In genomic region chr17:31693330-31694022, GRCm38 (mm10) we compare ENCODE assay signal across 8 mouse cellular contexts. TPM values are rescaled to one million over a fixed set of nuclear protein-coding genes. Genes with fewer than 3 reads are reported as not detected.
DNase-seq lines count a peak whose midpoint lies in the region; ATAC-seq lines count a peak whose summit lies in the region.

No protein-coding gene starts in this region.

- peaks cover 13% of the 10 kb centered on the region; the same call in 1 of the 2 replicates for H3K4me1 ChIP-seq in intestine, embryonic 14.5 days (replicated peaks; ENCODE audit: control insufficient read depth, insufficient read depth, low read length)

- intact Hi-C loops in gastrocnemius, postnatal 14 days (cut with DNase I; ENCODE audit: low total_unique reads): no loop called here
- intact Hi-C loops in left cerebral cortex, postnatal 10 days (cut with DNase I): loop anchor here (5.0 kb wide), 1 partner anchor 164 kb away; the partner anchor contains the start of gene Sik1

- peak; percentile 88 for DNase-seq in T-cell, adult 2 months (ENCODE audit: low spot score)
- peak; percentile 53 to 78 for DNase-seq in cerebellum, postnatal 4 days (ENCODE audit: low spot score in 2 of 2)
- peak; percentile 83 for DNase-seq in gastrocnemius, postnatal 14 days
- peak; percentile 87 for DNase-seq in intestine, embryonic 14.5 days (ENCODE audit: low spot score)
- DNase-seq in left cerebral cortex, postnatal 10 days (ENCODE audit: extremely low spot score in 1 of 2, low spot score in 2 of 2): peak; percentile 40 to 78
- DNase-seq in right cerebral cortex, postnatal 14 days: peak; percentile 79
- DNase-seq in urinary bladder, postnatal 36 days (ENCODE audit: low spot score in 2 of 2): peak; percentile 74 to 84

- H3K4me3 ChIP-seq in intestine, embryonic 14.5 days (ENCODE audit: low read depth, low read length): no peak overlapping the region; the same call in 1 of the 2 replicates

- no peak overlapping the region for H3K9ac ChIP-seq in intestine, embryonic 14.5 days (ENCODE audit: low read length)

- no peaks in the 10 kb centered on the region for H3K36me3 ChIP-seq in intestine, embryonic 14.5 days (ENCODE audit: control insufficient read depth, insufficient read depth, low read length)

- no peak overlapping the region for H3K27ac ChIP-seq in intestine, embryonic 14.5 days (ENCODE audit: low read depth)

- H3K9me3 ChIP-seq in intestine, embryonic 14.5 days (ENCODE audit: control insufficient read depth, low read length): no peaks in the 10 kb centered on the region

- 5% methylated on average over 20 of the region's 20 CpGs for WGBS in intestine, embryonic 14.5 days

- peak; percentile 81 for ATAC-seq in intestine, embryonic 14.5 days (replicated peaks; ENCODE audit: low FRiP score, low TSS enrichment, low read depth)
- ATAC-seq in megakaryocyte-erythroid progenitor cell, adult 5-6 weeks (replicated peaks; ENCODE audit: low FRiP score, low TSS enrichment, poor library complexity, severe bottlenecking): peak; percentile 80

- no peaks in the 10 kb centered on the region for H3K27me3 ChIP-seq in intestine, embryonic 14.5 days (replicated peaks; ENCODE audit: control insufficient read depth, insufficient read depth, low read length)

- peak overlapping the region; percentile 44 for H3K4me2 ChIP-seq in intestine, embryonic 14.5 days (ENCODE audit: low read length)

RNA-seq across cellular contexts. Expression of gene Cryaa, which starts 15.9 kb away (rescaled TPM):
- total RNA-seq in gastrocnemius, postnatal 14 days (2021): not detected
- polyA plus RNA-seq in intestine, embryonic 14.5 days (2014; fragmentation: Nextera tagmentation; extraction: Ambion mirVana): 0.13 and 0.14 TPM in 2 replicates
- total RNA-seq in left cerebral cortex, postnatal 10 days (2021): 1 to 10 TPM in 1 of 2 experiments, under 1 TPM in 1; 0.85 to 1.2 TPM
- not detected in 2 replicates for total RNA-seq in megakaryocyte-erythroid progenitor cell, adult 5-6 weeks (2014; fragmentation: Nextera tagmentation)
- total RNA-seq in megakaryocyte-erythroid progenitor cell, adult 5-6 weeks (2017): not detected in 2 replicates

RNA-seq across cellular contexts. Expression of gene U2af1, which starts 34.8 kb away (rescaled TPM):
- 10 to 100 TPM; 69.9 to 83.9 TPM for total RNA-seq in gastrocnemius, postnatal 14 days (2021)
- polyA plus RNA-seq in intestine, embryonic 14.5 days (2014; fragmentation: Nextera tagmentation; extraction: Ambion mirVana): 162 and 167 TPM in 2 replicates
- total RNA-seq in left cerebral cortex, postnatal 10 days (2021): 100 to 1,000 TPM; 115 to 118 TPM
- total RNA-seq in megakaryocyte-erythroid progenitor cell, adult 5-6 weeks (2014; fragmentation: Nextera tagmentation): 178 and 219 TPM in 2 replicates
- total RNA-seq in megakaryocyte-erythroid progenitor cell, adult 5-6 weeks (2017): 310 and 385 TPM in 2 replicates

RNA-seq across cellular contexts. Expression of gene Cbs, which starts 56.4 kb away (rescaled TPM):
- under 1 TPM; 0.35 to 0.44 TPM for total RNA-seq in gastrocnemius, postnatal 14 days (2021)
- 2.1 and 5.9 TPM in 2 replicates for polyA plus RNA-seq in intestine, embryonic 14.5 days (2014; fragmentation: Nextera tagmentation; extraction: Ambion mirVana)
- total RNA-seq in left cerebral cortex, postnatal 10 days (2021): 10 to 100 TPM; 39.4 to 64.4 TPM
- total RNA-seq in megakaryocyte-erythroid progenitor cell, adult 5-6 weeks (2014; fragmentation: Nextera tagmentation): not detected in 2 replicates
- 2.4 TPM in 1 of 2 replicates, not detected in the other for total RNA-seq in megakaryocyte-erythroid progenitor cell, adult 5-6 weeks (2017)

Comparison
In these comparisons a context has a peak if more than half of its experiments do, and no peak if none do; other contexts are left out.
1. RNA of gene Cbs, which starts 56.4 kb away (total RNA-seq): 39.4 to 64.4 TPM in left cerebral cortex, postnatal 10 days; 2.4 TPM in megakaryocyte-erythroid progenitor cell, adult 5-6 weeks and 0.35 to 0.44 TPM in gastrocnemius, postnatal 14 days; every median in the first group is over 10 times any median in the second.
2. Peak in every context shown above with its lines, with median percentiles within 50 percentile points of each other: DNase-seq.